Mouse (Mus musculus) megakaryocyte, embryonic 14.5 days (primary cell): ENCODE measurements around the gene Abcb6. TPM values are rescaled to one million over a fixed set of nuclear protein-coding genes. Genes with fewer than 3 reads are reported as not detected.
A peak's percentile ranks its signal among the peaks of the same experiment; 100 is the strongest.

Experiments used
- H3K27me3 ChIP-seq: replicated peaks from 2 replicates; pipeline ENCODE3; 2012; ENCODE audit warnings: inconsistent platforms
- H3K36me3 ChIP-seq: replicated peaks from 2 replicates; pipeline ENCODE3; 2012; ENCODE audit warnings: low read length, inconsistent platforms, mixed read lengths
- H3K4me1 ChIP-seq: 2 replicates; pipeline ENCODE4 v1.6.1; 2012; ENCODE audit warnings: inconsistent platforms
- H3K4me3 ChIP-seq: replicated peaks from 2 replicates; pipeline ENCODE3; 2012; ENCODE audit warnings: moderate library complexity, mild to moderate bottlenecking, inconsistent platforms
- H3K9me3 ChIP-seq: 2 replicates; pipeline ENCODE4 v1.6.1; 2012; ENCODE audit warnings: inconsistent platforms
- FLI1 ChIP-seq: IDR thresholded peaks from 2 replicates; pipeline ENCODE4 v1.6.1; 2012; ENCODE audit warnings: low read length, inconsistent platforms, mixed read lengths
- GATA1 ChIP-seq: IDR thresholded peaks from 3 replicates; pipeline ENCODE4 v1.6.1; 2012; ENCODE audit warnings: mixed read lengths, low read length, inconsistent platforms, borderline replicate concordance
- polyA plus RNA-seq: library from polyadenylated mRNA; stranded (reverse); fragments of >175 nt; gene quantifications from 2 replicates; pipeline ENCODE4 v1.2.3, GENCODE M21; 2012; ENCODE audit warnings: low replicate concordance; ENCODE audit not compliant: insufficient read depth

Gene Abcb6
- polyA plus RNA-seq, 1 experiment = 6.4 TPM

- Histone ChIP-seq H3K36me3 (peaks cover 66% of the 10 kb centered on the region), H3K4me3 (peak within 1 kb of the TSS; percentile 96), H3K27me3 (no peaks in the 10 kb centered on the region), H3K9me3 (no peaks in the 10 kb centered on the region), H3K4me1 (peaks cover 94% of the 10 kb centered on the region)
- TF ChIP-seq GATA1 (no peak), FLI1 (peak; percentile 97)
Observed at GRCm38 (mm10) chr1:75210136-75211087, 30.2 kb upstream of the Abcb6 start, which contains the start of the genes Glb1l and Stk16. Gene Glb1l (minus strand): TSS chr1:75210813. Gene Stk16 (plus strand): TSS chr1:75210838.

GRCm38 (mm10) chr1:75208967-75209678 lies 28.9 kb upstream of the Abcb6 start:
- H3K4me3 ChIP-seq = peak overlapping the region; percentile 96
- no peak for TF ChIP-seq FLI1
- no peak for TF ChIP-seq GATA1
- H3K4me1 ChIP-seq = peaks cover 94% of the 10 kb centered on the region

GRCm38 (mm10) chr1:75201236-75201635 lies 21.0 kb upstream of the Abcb6 start:
- H3K36me3 ChIP-seq = peaks cover 91% of the 10 kb centered on the region
- no peaks in the 10 kb centered on the region for H3K27me3 ChIP-seq
- H3K4me3 ChIP-seq = no peak overlapping the region
- no peak for TF ChIP-seq FLI1
- no peak for TF ChIP-seq GATA1
- peaks cover 27% of the 10 kb centered on the region for H3K4me1 ChIP-seq
- no peaks in the 10 kb centered on the region for H3K9me3 ChIP-seq

More at GRCm38 (mm10) chr1:75208967-75209678, 28.9 kb upstream of the Abcb6 start:
- H3K9me3 ChIP-seq = no peaks in the 10 kb centered on the region
- no peaks in the 10 kb centered on the region for H3K27me3 ChIP-seq
- H3K36me3 ChIP-seq = peaks cover 66% of the 10 kb centered on the region

GRCm38 (mm10) chr1:75192452-75192851 lies 12.3 kb upstream of the Abcb6 start:
- Histone ChIP-seq H3K4me3 (peak overlapping the region; percentile 97), H3K36me3 (peaks cover 63% of the 10 kb centered on the region), H3K4me1 (peaks cover 48% of the 10 kb centered on the region), H3K27me3 (no peaks in the 10 kb centered on the region), H3K9me3 (no peaks in the 10 kb centered on the region)
- TF ChIP-seq FLI1 = no peak
- no peak for TF ChIP-seq GATA1

- Histone ChIP-seq H3K9me3 (no peaks in the 10 kb centered on the region), H3K4me1 (peaks cover 53% of the 10 kb centered on the region), H3K4me3 (peak within 1 kb of the TSS; percentile 97), H3K27me3 (no peaks in the 10 kb centered on the region), H3K36me3 (peaks cover 63% of the 10 kb centered on the region)
- TF ChIP-seq FLI1 (no peak), GATA1 (no peak)
Observed at GRCm38 (mm10) chr1:75191622-75192402, 11.6 kb upstream of the Abcb6 start, which contains the start of the genes Ankzf1 and Atg9a. Gene Ankzf1 (plus strand): TSS chr1:75192151. Gene Atg9a (minus strand): TSS chr1:75192196.

GRCm38 (mm10) chr1:75191258-75191621 lies 11.0 kb upstream of the Abcb6 start:
- H3K4me1 ChIP-seq = peaks cover 59% of the 10 kb centered on the region
- no peaks in the 10 kb centered on the region for H3K27me3 ChIP-seq
- TF ChIP-seq FLI1 = no peak
- no peak for TF ChIP-seq GATA1
- peaks cover 63% of the 10 kb centered on the region for H3K36me3 ChIP-seq
- H3K4me3 ChIP-seq = peak overlapping the region; percentile 97
- no peaks in the 10 kb centered on the region for H3K9me3 ChIP-seq

DNA sequence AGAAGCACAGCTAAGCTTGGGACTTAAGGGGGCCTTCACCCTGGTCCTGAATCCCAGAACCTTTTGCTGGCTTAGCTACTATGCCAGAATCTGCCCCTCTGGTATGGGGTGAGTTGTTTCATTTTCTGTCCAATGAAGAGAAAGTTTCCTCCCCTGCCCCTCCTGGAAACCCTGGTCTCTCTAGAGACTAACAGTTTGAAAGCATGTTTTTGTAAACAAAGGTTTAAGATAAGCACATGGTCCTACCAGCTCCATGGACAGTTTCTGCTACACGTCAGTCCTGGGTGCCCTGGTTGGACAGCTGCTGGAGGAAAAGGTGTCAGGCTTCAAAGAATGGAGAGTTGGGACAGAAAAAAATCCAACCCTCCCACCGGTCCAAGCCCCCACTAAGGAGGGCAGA lies 10.4 kb upstream of the Abcb6 start:
- TF ChIP-seq GATA1 = no peak
- TF ChIP-seq FLI1 = no peak
- Histone ChIP-seq H3K9me3 (no peaks in the 10 kb centered on the region), H3K36me3 (peaks cover 63% of the 10 kb centered on the region), H3K27me3 (no peaks in the 10 kb centered on the region), H3K4me1 (peaks cover 66% of the 10 kb centered on the region), H3K4me3 (peak overlapping the region; percentile 97)

GRCm38 (mm10) chr1:75187914-75188483 lies 7.8 kb upstream of the Abcb6 start:
- Histone ChIP-seq H3K36me3 (peaks cover 74% of the 10 kb centered on the region), H3K4me3 (peak overlapping the region; percentile 64), H3K27me3 (no peaks in the 10 kb centered on the region), H3K9me3 (no peaks in the 10 kb centered on the region), H3K4me1 (peaks cover 69% of the 10 kb centered on the region)
- TF ChIP-seq FLI1 (no peak), GATA1 (no peak)

DNA sequence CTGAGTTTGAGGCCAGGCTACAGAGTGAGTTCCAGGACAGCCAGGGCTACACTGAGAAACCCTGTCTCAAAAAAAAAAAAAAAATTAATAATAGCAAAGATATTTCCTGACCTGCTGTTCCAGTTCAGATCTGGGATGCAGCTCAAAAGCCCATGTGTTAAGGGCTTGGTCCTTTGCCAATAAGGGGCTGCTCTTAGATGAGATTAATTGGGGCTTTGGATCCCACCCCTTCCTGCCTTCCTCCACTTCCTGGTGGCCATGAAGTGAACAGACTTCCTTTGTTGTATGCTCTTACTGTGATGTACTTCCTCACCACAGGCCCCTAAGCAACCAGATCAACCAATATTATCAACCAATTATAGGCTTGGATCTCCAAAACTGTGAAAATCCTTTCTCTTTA lies 6.9 kb upstream of the Abcb6 start:
- peaks cover 83% of the 10 kb centered on the region for H3K36me3 ChIP-seq
- no peak overlapping the region for H3K4me3 ChIP-seq
- peaks cover 5% of the 10 kb centered on the region; the same call in 1 of the 2 replicates for H3K9me3 ChIP-seq

More for the DNA sequence above, 6.9 kb upstream of the Abcb6 start:
- Histone ChIP-seq H3K4me1 (peaks cover 67% of the 10 kb centered on the region), H3K27me3 (no peaks in the 10 kb centered on the region)
- TF ChIP-seq FLI1 (no peak), GATA1 (no peak)
